Mouse (Mus musculus) intestine, embryonic 14.5 days (tissue): ENCODE results near the gene Ascc1. TPM values are rescaled to one million over a fixed set of nuclear protein-coding genes. Genes with fewer than 3 reads are reported as not detected.
"Not testable (repeated sequence)": the region's sequence is repeated elsewhere in the genome, so short reads cannot be mapped to it uniquely, and the experiment has no call there.

Source experiments
- ATAC-seq: fragments of 200-750 bp; cut with Nextera tagmentation; replicated peaks from 2 replicates; pipeline ENCODE4 v1.8.0; 2017; ENCODE audit warnings: low read depth, moderate number of reproducible peaks, moderate TSS enrichment, moderate library complexity; ENCODE audit not compliant: low FRiP score, low TSS enrichment
- DNase-seq: peaks from one replicate; pipeline ENCODE4 v3.0.0-alpha.2; 2018; ENCODE audit warnings: low spot score
- H3K27ac ChIP-seq: fragments of 300-500 bp; sonication (generic); 2 replicates; pipeline ENCODE4 v1.5.1; 2014; ENCODE audit warnings: low read depth, mild to moderate bottlenecking, control low read depth
- H3K27me3 ChIP-seq: fragments of 300-500 bp; sonication (generic); replicated peaks from 2 replicates; pipeline ENCODE4 v1.6.1; 2014; ENCODE audit warnings: low read length, control low read depth; ENCODE audit not compliant: control insufficient read depth, insufficient read depth
- H3K36me3 ChIP-seq: fragments of 300-500 bp; sonication (generic); 2 replicates; pipeline ENCODE4 v1.6.1; 2014; ENCODE audit warnings: low read length, control low read depth; ENCODE audit not compliant: control insufficient read depth, insufficient read depth
- H3K4me1 ChIP-seq: fragments of 300-500 bp; sonication (generic); replicated peaks from 2 replicates; pipeline ENCODE4 v1.6.1; 2014; ENCODE audit warnings: low read length, control low read depth, mixed read lengths; ENCODE audit not compliant: control insufficient read depth, insufficient read depth
- H3K4me2 ChIP-seq: fragments of 300-500 bp; sonication (generic); 2 replicates; pipeline ENCODE4 v1.6.1; 2014; ENCODE audit warnings: low read length
- H3K4me3 ChIP-seq: fragments of 300-500 bp; sonication (generic); 2 replicates; pipeline ENCODE4 v1.5.1; 2014; ENCODE audit warnings: low read depth, low read length, control low read depth, mixed read lengths
- H3K9ac ChIP-seq: fragments of 300-500 bp; sonication (generic); 2 replicates; pipeline ENCODE4 v1.6.1; 2014; ENCODE audit warnings: mild to moderate bottlenecking, low read length
- H3K9me3 ChIP-seq: fragments of 300-500 bp; sonication (generic); 2 replicates; pipeline ENCODE4 v1.6.1; 2016; ENCODE audit warnings: low read length, control low read depth; ENCODE audit not compliant: control insufficient read depth
- WGBS: fragments of 180-500 bp; shearing (Covaris S2); extraction: QIAGEN DNeasy Blood & Tissue Kit; methylation state at CpG from one replicate; pipeline ENCODE4 v1.1.7; 2014; 5-methylcytosine and 5-hydroxymethylcytosine counted together
- polyA plus RNA-seq: library from polyadenylated mRNA; unstranded; fragments of >200 nt; fragmentation: Nextera tagmentation; extraction: Ambion mirVana; gene quantifications from 2 replicates; pipeline ENCODE4 v1.2.1, GENCODE M21; 2014

Gene Ascc1
- polyA plus RNA-seq, 1 experiment from 2014 or later: 48.2 TPM

- Histone ChIP-seq H3K9me3 (no peaks in the 10 kb centered on the region), H3K36me3 (peaks cover 3% of the 10 kb centered on the region), H3K4me3 (no peak overlapping the region), H3K4me2 (no peak overlapping the region), H3K9ac (no peak overlapping the region), H3K4me1 (peaks cover 25% of the 10 kb centered on the region), H3K27me3 (no peaks in the 10 kb centered on the region), H3K27ac (no peak overlapping the region)
- WGBS: 83% methylated on average over 6 of the region's 6 CpGs
- ATAC-seq (no peak), DNase-seq (no peak)
Measured at GRCm38 (mm10) chr10:59980815-59981244, 21.8 kb upstream of the Ascc1 start.

GRCm38 (mm10) chr10:59981336-59981735 is 21.3 kb upstream of the Ascc1 start:
- peaks cover 8% of the 10 kb centered on the region for H3K36me3 ChIP-seq
- H3K9me3 ChIP-seq: no peaks in the 10 kb centered on the region
- H3K9ac ChIP-seq: no peak overlapping the region
- no peak overlapping the region for H3K4me2 ChIP-seq
- H3K27ac ChIP-seq: no peak overlapping the region
- no peak for ATAC-seq
- no peak overlapping the region for H3K4me3 ChIP-seq
- 78% methylated on average over 4 of the region's 4 CpGs for WGBS
- H3K4me1 ChIP-seq: peaks cover 25% of the 10 kb centered on the region
- no peak for DNase-seq
- no peaks in the 10 kb centered on the region for H3K27me3 ChIP-seq

- DNase-seq: no peak
- Histone ChIP-seq H3K9ac (no peak overlapping the region), H3K4me3 (no peak overlapping the region), H3K27me3 (no peaks in the 10 kb centered on the region), H3K4me2 (no peak overlapping the region), H3K9me3 (no peaks in the 10 kb centered on the region), H3K4me1 (peaks cover 25% of the 10 kb centered on the region), H3K27ac (no peak overlapping the region), H3K36me3 (peaks cover 12% of the 10 kb centered on the region)
- 67% methylated on average over 9 of the region's 9 CpGs for WGBS
- no peak for ATAC-seq
Measured at GRCm38 (mm10) chr10:59981792-59982191, 20.8 kb upstream of the Ascc1 start.

- Histone ChIP-seq H3K36me3 (peaks cover 19% of the 10 kb centered on the region), H3K4me2 (no peak overlapping the region), H3K9me3 (no peaks in the 10 kb centered on the region), H3K4me3 (no peak overlapping the region), H3K27me3 (no peaks in the 10 kb centered on the region), H3K27ac (no peak overlapping the region), H3K4me1 (peaks cover 25% of the 10 kb centered on the region), H3K9ac (no peak overlapping the region)
- ATAC-seq (no peak), DNase-seq (no peak)
- WGBS: 90% methylated on average over 12 of the region's 12 CpGs
Measured at GRCm38 (mm10) chr10:59982379-59982873, 20.2 kb upstream of the Ascc1 start.

GRCm38 (mm10) chr10:59988036-59988435 is 14.6 kb upstream of the Ascc1 start:
- Histone ChIP-seq H3K9ac (no peak overlapping the region), H3K36me3 (peaks cover 53% of the 10 kb centered on the region), H3K27ac (no peak overlapping the region), H3K27me3 (no peaks in the 10 kb centered on the region), H3K4me3 (no peak overlapping the region), H3K4me2 (no peak overlapping the region), H3K4me1 (no peaks in the 10 kb centered on the region), H3K9me3 (no peaks in the 10 kb centered on the region)
- DNase-seq (no peak), ATAC-seq (no peak)
- 68% methylated on average over 4 of the region's 4 CpGs for WGBS

- H3K4me3 ChIP-seq: no peak overlapping the region
- H3K4me2 ChIP-seq: no peak overlapping the region
- DNase-seq (no peak), ATAC-seq (no peak)
- H3K9me3 ChIP-seq: no peaks in the 10 kb centered on the region
- no peak overlapping the region for H3K27ac ChIP-seq
- WGBS: 93% methylated on average over 9 of the region's 9 CpGs
- no peak overlapping the region for H3K9ac ChIP-seq
- peaks cover 67% of the 10 kb centered on the region for H3K36me3 ChIP-seq
- no peaks in the 10 kb centered on the region for H3K27me3 ChIP-seq
- no peaks in the 10 kb centered on the region for H3K4me1 ChIP-seq
Measured at GRCm38 (mm10) chr10:59990393-59990792, 12.2 kb upstream of the Ascc1 start.

- 71% methylated on average over 9 of the region's 9 CpGs for WGBS
Measured at GRCm38 (mm10) chr10:59991262-59991880, 11.2 kb upstream of the Ascc1 start.

GRCm38 (mm10) chr10:59992024-59992423 is 10.6 kb upstream of the Ascc1 start:
- WGBS: 79% methylated on average over 8 of the region's 8 CpGs
- no peak overlapping the region for H3K27ac ChIP-seq
- peaks cover 65% of the 10 kb centered on the region for H3K36me3 ChIP-seq
- DNase-seq: no peak
- no peak overlapping the region for H3K9ac ChIP-seq
- no peaks in the 10 kb centered on the region for H3K4me1 ChIP-seq
- H3K27me3 ChIP-seq: no peaks in the 10 kb centered on the region
- ATAC-seq: no peak
- H3K4me2 ChIP-seq: no peak overlapping the region
- no peaks in the 10 kb centered on the region for H3K9me3 ChIP-seq
- H3K4me3 ChIP-seq: no peak overlapping the region

More at GRCm38 (mm10) chr10:59991262-59991880, 11.2 kb upstream of the Ascc1 start:
- H3K9me3 ChIP-seq: no peaks in the 10 kb centered on the region
- no peaks in the 10 kb centered on the region for H3K4me1 ChIP-seq
- H3K27me3 ChIP-seq: no peaks in the 10 kb centered on the region
- peaks cover 68% of the 10 kb centered on the region for H3K36me3 ChIP-seq
- no peak overlapping the region for H3K27ac ChIP-seq
- ATAC-seq (no peak), DNase-seq (no peak)
- H3K4me3 ChIP-seq: no peak overlapping the region
- no peak overlapping the region for H3K9ac ChIP-seq
- no peak overlapping the region for H3K4me2 ChIP-seq

GRCm38 (mm10) chr10:59993813-59994212 is 8.8 kb upstream of the Ascc1 start:
- H3K4me1 ChIP-seq, H3K27me3 ChIP-seq, H3K4me2 ChIP-seq, H3K4me3 ChIP-seq, H3K9ac ChIP-seq, DNase-seq, ATAC-seq, H3K27ac ChIP-seq, H3K9me3 ChIP-seq: not testable (repeated sequence)
- WGBS: 92% methylated on average over 2 of the region's 3 CpGs
- peaks cover 47% of the 10 kb centered on the region for H3K36me3 ChIP-seq
